Mouse (Mus musculus): ENCODE data around the gene Gm10300.

DNA sequence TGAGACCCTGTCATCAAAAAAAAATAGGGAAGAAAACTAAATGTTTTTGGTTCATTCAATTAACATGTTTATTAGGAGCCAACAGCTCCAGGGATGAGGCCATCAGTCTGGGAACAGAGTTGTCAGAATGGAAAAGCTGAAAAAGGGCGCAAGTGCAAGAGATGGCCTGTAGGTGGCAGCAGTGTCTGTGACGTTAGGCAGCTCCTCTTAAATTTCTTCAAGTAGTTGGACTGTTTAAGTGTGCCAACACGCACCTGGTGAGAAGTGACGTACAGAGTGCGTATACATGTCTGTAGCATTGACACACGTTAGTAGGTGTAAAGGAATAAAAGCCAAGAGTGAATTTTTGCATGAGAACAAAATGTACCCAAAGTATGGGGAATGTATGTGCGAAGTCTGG is 14.4 kb downstream of the Gm10300 start:
- TF ChIP-seq SRF (IDR thresholded peaks at IDR 0.05; ENCODE audit: control insufficient read depth, insufficient read length, low read depth) (no peak), MAX (IDR thresholded peaks at IDR 0.05; ENCODE audit: low read depth) (no peak), TCF3 (IDR thresholded peaks at IDR 0.05; ENCODE audit: insufficient read length, low read depth) (no peak), MYOG (IDR thresholded peaks at IDR 0.05; ENCODE audit: control insufficient read depth in 1 of 3, insufficient read depth in 1 of 3, insufficient read length in 2 of 3, low read depth in 2 of 3) (no peak), USF1 (IDR thresholded peaks at IDR 0.05; ENCODE audit: low read depth) (no peak), CEBPB (IDR thresholded peaks at IDR 0.05; ENCODE audit: insufficient read depth, poor library complexity, severe bottlenecking) (no peak), POLR2A (IDR thresholded peaks at IDR 0.05; ENCODE audit: insufficient read length, low read depth) (no peak), POLR2AphosphoS2 (IDR thresholded peaks at IDR 0.05; ENCODE audit: insufficient read length, low read depth) (no peak), E2F4 (IDR thresholded peaks at IDR 0.05; ENCODE audit: insufficient read depth) (no peak), TCF12 (IDR thresholded peaks at IDR 0.05; ENCODE audit: insufficient read depth, poor library complexity, severe bottlenecking) (no peak), MYOD1 (IDR thresholded peaks at IDR 0.05; ENCODE audit: control insufficient read depth in 1 of 3, insufficient read length in 2 of 3, low read depth in 2 of 3) (no peak), REST (IDR thresholded peaks at IDR 0.05; ENCODE audit: insufficient read depth, insufficient read length) (no peak)

Data from myocyte (in vitro differentiated cells).